Mouse (Mus musculus) left cerebral cortex, postnatal 36 days (tissue): ENCODE data around the gene Gkn2. TPM values are rescaled to one million over a fixed set of nuclear protein-coding genes. Genes with fewer than 3 reads are reported as not detected.
A peak's percentile ranks its signal among the peaks of the same experiment; 100 is the strongest.

Experiments
- DNase-seq, 2 experiments: peaks; one replicate each; pipeline ENCODE4 v3.0.0; 2021 to 2022; ENCODE audit warnings: low spot score in 2 of 2, mixed read lengths in 1 of 2
- intact Hi-C: fragments of 180-260 bp; cut with DNase I; formaldehyde crosslinking; loops from one replicate; pipeline ENCODE4 v1.15.1; 2025
- total RNA-seq, 2 experiments: library from RNA; stranded (reverse); gene quantifications; 2 replicates each; pipeline ENCODE4 v1.2.3; 2021

The Gkn2 gene
- total RNA-seq, 2 experiments from 2014 or later = not detected

DNA sequence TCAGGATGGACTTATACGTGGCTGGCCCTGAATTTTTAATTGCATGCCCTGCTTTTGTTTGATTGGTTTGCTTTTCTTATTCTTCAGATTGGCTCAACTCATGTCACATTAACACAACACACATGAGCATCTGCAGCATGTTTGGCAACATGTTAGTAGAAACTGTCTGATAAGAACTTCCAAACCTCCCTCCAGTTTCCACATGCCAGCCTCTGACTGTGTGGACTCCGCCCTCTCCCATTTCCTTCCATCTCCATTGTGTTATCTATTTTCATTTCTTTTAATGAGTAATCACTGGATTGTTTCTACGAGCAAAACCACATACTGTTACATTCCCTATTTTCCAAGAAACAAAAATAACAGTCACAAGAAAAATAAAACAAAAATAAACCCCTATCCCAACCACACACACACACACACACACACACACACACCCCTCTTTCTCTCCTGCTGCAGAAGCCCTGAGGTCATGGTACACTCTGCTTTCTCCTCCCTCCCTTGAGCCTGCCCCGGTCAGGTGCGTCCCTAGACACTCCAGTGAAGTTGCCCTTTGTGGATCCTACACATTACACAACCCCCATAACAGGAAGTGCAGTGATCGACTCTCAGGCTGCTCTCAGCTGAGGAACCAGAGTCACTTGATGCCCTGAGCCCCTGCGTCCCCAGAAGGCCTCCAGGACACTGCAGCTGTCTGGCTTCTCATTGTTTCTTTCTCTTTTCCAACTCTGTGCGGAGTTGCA is 20.5 kb downstream of the Gkn2 start:
- intact Hi-C loops = no loop called here
- DNase-seq = no peak

GRCm38 (mm10) chr6:87394783-87395182 is 21.6 kb downstream of the Gkn2 start:
- DNase-seq = no peak
- intact Hi-C loops = loop anchor here (5.0 kb wide), 2 partner anchors 58 to 128 kb away; no protein-coding TSS in a partner anchor

DNA sequence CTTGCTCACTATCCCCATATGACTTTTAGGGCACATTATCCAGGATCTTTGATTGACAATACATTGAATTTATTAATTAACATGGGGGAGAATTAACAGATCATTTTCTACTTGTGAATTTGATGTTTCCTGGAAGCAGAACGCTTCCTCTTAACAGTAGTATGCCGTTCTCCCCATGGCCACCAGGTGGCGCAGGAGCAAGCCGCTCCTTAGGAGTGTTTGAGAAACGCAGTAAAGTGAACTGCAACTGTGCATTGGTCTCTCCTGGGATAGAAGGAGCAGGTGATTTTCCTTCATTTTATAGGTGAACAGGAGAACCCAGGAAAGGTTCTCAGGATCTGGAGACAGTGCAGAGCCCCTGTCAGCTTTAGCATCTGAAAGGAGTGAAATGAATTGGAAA is 26.0 kb downstream of the Gkn2 start:
- DNase-seq = peak; percentile 32 to 54
- intact Hi-C loops = loop anchor here (5.0 kb wide), 2 partner anchors 53 to 123 kb away; no protein-coding TSS in a partner anchor

DNA sequence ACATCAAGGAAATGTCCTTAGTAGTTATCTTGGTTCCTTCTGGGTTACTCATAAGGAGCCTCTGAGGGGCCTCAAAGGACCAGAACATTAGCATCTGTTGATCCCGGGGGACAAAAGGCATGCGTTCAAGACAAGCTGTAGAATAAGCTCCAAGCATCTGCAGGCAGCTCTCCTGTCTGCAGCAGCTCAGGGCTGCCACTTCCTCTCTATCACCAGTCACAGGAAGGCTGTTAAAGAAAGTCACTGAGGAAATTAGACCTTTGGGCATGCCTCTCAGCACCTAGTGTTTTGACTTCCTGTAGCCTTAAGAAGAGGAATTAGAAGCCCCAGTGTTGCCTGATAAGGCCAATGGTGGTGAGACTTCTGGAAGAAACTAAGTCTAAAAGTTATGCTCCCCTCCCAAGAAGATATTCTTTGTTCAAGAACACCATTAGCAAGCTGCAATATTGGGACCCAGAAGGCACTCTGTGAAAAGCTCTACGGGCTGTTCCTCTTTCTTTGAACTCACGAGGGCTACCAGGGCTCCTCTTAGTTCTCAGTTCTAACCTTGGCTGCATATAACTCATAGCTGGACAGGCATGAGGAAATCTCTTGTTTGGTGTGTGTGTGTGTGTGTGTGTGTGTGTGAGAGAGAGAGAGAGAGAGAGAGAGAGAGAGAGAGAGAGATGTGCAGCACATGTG is 26.9 kb downstream of the Gkn2 start:
- no peak for DNase-seq
- intact Hi-C loops = loop anchor here (5.0 kb wide), 2 partner anchors 52 to 122 kb away; no protein-coding TSS in a partner anchor

DNA sequence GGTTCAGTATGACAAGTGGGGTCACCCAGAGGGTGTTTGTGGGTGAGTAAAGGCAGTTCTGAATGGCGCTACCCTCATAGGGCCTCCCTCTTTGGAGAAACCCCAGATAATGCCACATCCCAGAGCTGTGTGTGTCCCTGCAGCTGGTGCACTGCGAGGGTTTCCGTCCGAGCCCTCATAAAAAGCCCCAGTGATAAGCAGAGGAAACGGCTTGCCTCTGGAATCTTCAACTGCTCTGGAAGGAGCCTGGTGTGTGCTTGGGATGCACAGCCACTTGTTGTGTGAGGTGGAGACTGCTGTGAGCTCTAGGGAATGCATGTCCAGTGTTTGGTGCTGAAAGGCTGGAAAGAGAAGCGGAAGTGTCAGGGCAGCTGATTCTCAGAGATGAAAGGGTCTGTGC is 28.3 kb downstream of the Gkn2 start:
- intact Hi-C loops = no loop called here
- DNase-seq = no peak

DNA sequence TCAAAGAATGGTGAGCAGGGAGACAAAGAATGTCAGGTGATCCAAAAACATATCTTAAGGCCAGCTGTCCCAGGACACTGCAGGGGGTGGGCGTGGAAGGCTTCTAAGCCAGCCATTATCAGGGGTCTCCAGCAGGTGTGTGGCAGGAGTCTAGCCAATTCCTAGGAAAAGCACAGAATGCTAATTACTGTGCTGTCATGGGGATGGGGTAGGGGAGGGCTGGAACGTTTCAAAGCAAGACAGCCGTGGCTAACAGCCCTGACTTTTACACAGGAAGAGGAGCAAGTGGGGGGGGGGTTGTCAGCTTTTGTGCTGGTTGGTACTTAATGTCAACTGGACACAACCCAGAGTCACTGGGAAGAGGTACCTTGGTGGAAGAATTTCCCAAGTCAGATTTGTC is 38.9 kb downstream of the Gkn2 start:
- intact Hi-C loops = no loop called here
- DNase-seq = no peak

DNA sequence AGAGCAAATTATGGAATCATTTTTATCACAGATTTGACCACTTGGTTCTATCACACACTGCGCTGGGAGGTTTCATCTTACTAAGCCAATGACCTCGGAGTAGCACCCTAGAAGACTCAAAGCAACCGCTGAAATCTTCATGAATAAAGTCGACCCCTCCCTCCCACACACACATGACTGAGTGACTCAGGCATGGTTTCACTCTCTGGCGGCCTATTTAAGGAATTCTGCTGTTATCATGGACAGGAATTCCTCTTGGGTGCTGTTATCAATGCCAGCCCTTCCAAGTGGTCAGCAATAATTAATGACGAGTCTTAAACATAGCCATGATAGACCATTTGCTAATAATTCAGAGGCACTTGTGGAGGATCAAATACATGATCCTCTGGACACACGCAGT is 49.1 kb downstream of the Gkn2 start:
- intact Hi-C loops = no loop called here

GRCm38 (mm10) chr6:87424037-87424816 is 51.1 kb downstream of the Gkn2 start:
- intact Hi-C loops = no loop called here
- DNase-seq = no peak

More for the DNA sequence above, 49.1 kb downstream of the Gkn2 start:
- DNase-seq = no peak

DNA sequence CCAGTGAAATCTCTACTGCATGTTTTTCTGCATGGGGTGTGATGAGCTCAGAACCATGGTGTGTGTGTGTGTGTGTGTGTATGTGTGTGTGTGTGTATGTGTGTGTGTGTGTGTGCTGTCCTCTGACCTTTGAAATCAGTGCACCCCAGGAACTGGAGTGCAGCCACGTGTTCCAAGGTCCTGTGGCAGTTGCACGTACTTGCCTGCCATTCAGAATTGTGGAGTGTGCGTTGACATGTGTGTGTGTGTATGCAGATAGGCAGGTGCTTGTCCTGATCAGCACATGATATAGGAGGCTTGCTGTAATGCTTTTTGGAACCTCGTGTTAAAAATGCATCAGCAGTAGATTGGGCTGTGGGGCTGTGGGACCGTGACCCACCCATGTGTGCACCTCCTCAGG is 53.8 kb downstream of the Gkn2 start:
- DNase-seq = no peak
- intact Hi-C loops = no loop called here

DNA sequence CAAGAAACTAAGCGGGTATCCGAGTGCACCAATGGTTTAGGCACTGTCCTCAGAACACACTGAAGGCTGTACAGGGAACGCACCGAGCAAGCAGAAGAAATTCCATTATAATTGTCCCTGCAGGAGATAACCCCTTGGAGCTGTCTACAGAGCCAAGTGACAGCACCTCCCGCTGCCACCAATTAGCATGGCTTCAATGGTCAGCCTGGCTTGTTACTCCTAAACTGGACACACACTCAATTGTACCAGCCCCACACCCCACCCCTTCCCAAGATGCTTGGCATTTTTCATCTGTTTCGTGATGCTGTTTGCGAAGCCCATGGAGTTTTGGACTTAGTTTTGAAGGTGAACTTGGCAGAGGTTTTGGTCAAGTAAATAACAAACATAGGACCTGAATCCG is 54.5 kb downstream of the Gkn2 start:
- no peak for DNase-seq
- intact Hi-C loops = no loop called here

DNA sequence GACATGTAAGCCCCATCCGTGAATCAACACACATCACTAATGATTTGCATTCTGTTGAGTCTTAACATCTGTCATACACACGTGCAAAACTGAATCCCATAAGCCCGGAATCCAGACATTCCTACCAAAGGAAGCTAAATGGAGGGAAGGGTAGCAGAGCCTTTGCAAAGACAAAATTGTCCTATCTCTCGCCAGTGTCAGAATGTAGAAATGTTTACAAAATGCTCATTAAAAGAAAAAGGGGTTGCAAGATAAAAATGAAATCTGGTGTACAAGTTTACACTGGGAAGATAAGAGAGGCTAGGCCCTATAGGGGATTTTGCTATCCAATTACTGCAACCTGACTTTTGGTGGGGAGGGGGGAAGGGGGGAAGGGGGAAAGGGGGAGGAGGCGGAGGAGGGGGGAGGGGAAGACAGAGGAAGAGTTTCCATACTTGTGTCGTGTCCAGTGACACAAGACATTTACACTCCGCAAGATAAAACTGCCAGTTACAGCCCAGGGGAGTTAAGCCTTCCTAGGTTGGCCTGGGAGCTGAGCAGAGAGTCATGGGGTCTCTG is 55.4 kb downstream of the Gkn2 start, which contains the start of gene Bmp10:
TSS of gene Bmp10 (plus strand) at position 508 of the 558 bp plus-strand sequence.
- intact Hi-C loops = no loop called here
- no peak for DNase-seq

Other genes with a start within 250 kb of the Gkn2 start
- gene Antxr1, start 37.5 kb upstream of the Gkn2 start, total RNA-seq = 10 to 100 TPM; 12.5 to 13.2 TPM
- gene Gkn1, start 22.4 kb upstream of the Gkn2 start, total RNA-seq = under 1 TPM; 0.32 to 0.59 TPM
- 1 to 10 TPM; 2.9 to 3.6 TPM for gene Gkn3, start 15.6 kb downstream of the Gkn2 start, total RNA-seq
- gene Bmp10, start 55.6 kb downstream of the Gkn2 start, total RNA-seq = not detected
- gene Arhgap25, start 159.9 kb downstream of the Gkn2 start, total RNA-seq = 10 to 100 TPM in 1 of 2 experiments, 1 to 10 TPM in 1; 7.9 to 10.7 TPM
- under 1 TPM; 0.09 to 0.17 TPM for gene Prokr1, start 217.4 kb downstream of the Gkn2 start, total RNA-seq